In the genomic region with DNA sequence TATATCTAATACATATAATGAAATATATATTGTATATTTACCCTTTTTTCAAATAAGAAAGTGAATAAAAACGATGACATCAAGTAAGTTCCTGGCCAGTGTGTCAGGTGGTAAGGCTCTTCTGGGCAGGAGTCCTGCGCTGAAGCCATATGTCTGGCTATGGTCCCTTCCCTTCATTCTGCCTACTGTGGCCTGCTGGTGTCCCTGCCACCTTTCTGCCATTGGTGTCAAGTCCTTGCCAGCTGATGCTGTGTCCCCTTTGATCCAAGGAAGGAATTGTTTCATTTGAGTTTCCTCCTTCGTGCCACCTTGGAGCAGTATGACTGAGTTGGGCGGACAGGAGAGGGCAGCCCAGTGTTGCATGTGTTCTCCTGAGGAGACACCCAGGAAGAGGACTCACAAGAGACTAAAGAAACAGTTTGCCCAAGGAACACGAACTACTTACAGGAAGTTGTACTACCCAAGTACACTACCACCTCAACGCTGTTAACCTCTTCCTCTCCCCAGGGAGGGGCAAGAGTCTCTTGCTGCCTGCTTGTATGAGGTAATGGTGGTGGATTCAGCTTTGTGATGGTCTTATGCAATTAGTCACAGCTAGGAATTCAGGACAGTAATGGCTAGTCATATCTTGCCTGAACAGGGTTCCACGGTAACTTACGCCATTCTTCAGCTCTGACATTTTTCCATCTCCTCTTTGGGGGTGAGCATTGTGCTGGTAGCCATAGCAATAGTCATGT, we compare ENCODE assay signal across 26 mouse cellular contexts. TPM values are rescaled to one million over a fixed set of nuclear protein-coding genes. Genes with fewer than 3 reads are reported as not detected.
DNase-seq lines count a peak whose midpoint lies in the region; ATAC-seq and TF ChIP-seq lines count a peak whose summit lies in the region.
"Had no signal": no experiment of that assay in that cellular context is flagged by ENCODE, and none has a peak within 500 bp of the region (broad histone marks: within the 10 kb centered on the region; RNA-seq: fewer than 3 reads in every experiment).

No protein-coding gene starts in this region.

- ATAC-seq in frontal cortex, adult (ENCODE audit: low TSS enrichment), result no peak
- ATAC-seq: CD4-positive, CD25-positive, alpha-beta regulatory T cell, adult 4 months; forebrain, embryonic 14.5 days; midbrain, embryonic 15.5 days; Patski had no signal

- peaks cover 4 to 8% of the 10 kb centered on the region in 2 experiments; a peak in 3 of 4 replicates for H3K4me1 ChIP-seq in CH12.LX (ENCODE audit: control insufficient read depth in 1 of 2, insufficient read depth in 2 of 2)
- peaks cover 9% of the 10 kb centered on the region for H3K4me1 ChIP-seq in cortical plate, adult 2 months (ENCODE audit: control insufficient read depth, insufficient read depth, low read length)
- H3K4me1 ChIP-seq: hindbrain, embryonic 12.5 days; liver, embryonic 13.5 days; midbrain, embryonic 15.5 days; neural tube, embryonic 13.5 days had no signal

- peaks cover 39 to 56% of the 10 kb centered on the region in 2 experiments for H3K36me3 ChIP-seq in CH12.LX (replicated peaks in 1 of 2; ENCODE audit: control insufficient read depth in 1 of 2, insufficient read depth in 1 of 2, low read length in 1 of 2)

- TF ChIP-seq RAD21 in CH12.LX (IDR thresholded peaks at IDR 0.05; ENCODE audit: low read depth, low read length), result no peak

- TF ChIP-seq POLR2A in CH12.LX (IDR thresholded peaks at IDR 0.05; ENCODE audit: low read depth, low read length), result no peak
- no peak for TF ChIP-seq POLR2A in cortical plate, adult 2 months (IDR thresholded peaks at IDR 0.05; ENCODE audit: extremely low read depth, insufficient read depth, low read length)

- in situ Hi-C loops in CH12.LX (cut with MboI; ENCODE audit: low pct_ligation_motif_present, low pct_unique_long_range_greater_than_20kb, low sequenced_read_pairs), result no loop called here

- no peak for TF ChIP-seq CTCF in CH12.LX (conservative IDR thresholded peaks at IDR 0.05 in 1 of 2, IDR thresholded peaks at IDR 0.05 in 1 of 2; ENCODE audit: low read depth in 2 of 2, low read length in 2 of 2)
- no peak for TF ChIP-seq CTCF in cortical plate, adult 2 months (IDR thresholded peaks at IDR 0.05; ENCODE audit: extremely low read depth, insufficient read depth, low read length)

- H3K9me3 ChIP-seq in CH12.LX (replicated peaks; ENCODE audit: low read length), result no peaks in the 10 kb centered on the region
- H3K9me3 ChIP-seq: hindbrain, embryonic 12.5 days; kidney, embryonic 15.5 days; limb, embryonic 13.5 days; liver, embryonic 13.5 days; midbrain, embryonic 15.5 days; neural tube, embryonic 13.5 days had no signal

- H3K27me3 ChIP-seq in CH12.LX (replicated peaks), result no peaks in the 10 kb centered on the region
- H3K27me3 ChIP-seq: hindbrain, embryonic 12.5 days; kidney, embryonic 15.5 days; limb, embryonic 13.5 days; liver, embryonic 13.5 days; midbrain, embryonic 15.5 days; neural tube, embryonic 13.5 days; Patski had no signal

- H3K9ac ChIP-seq in CH12.LX (ENCODE audit: insufficient read depth, low read depth), result no peak overlapping the region
- H3K9ac ChIP-seq: hindbrain, embryonic 12.5 days; kidney, embryonic 15.5 days; limb, embryonic 13.5 days; liver, embryonic 13.5 days; lung, embryonic 14.5 days; midbrain, embryonic 15.5 days; neural tube, embryonic 13.5 days had no signal

- DNase-seq in cerebellum, adult 11 months, result peak; percentile 31
- no peak for DNase-seq in cerebellum, adult 8-10 months
- DNase-seq in CH12.LX (ENCODE audit: extremely low read depth), result peak; percentile 55
- DNase-seq in cerebellum, adult 9-11 months, result peak; percentile 69
- DNase-seq in gastrocnemius, adult 18-20 months (ENCODE audit: low spot score), result no peak
- no peak for DNase-seq in thymus, postnatal 14 days
- DNase-seq: gastrocnemius, postnatal 14 days; heart, adult 2 months; kidney, adult 11 months; liver, embryonic 13.5 days; lung, embryonic 14.5 days; lung, postnatal 36 days; retina, postnatal 1 day; right cerebral cortex, postnatal 25 days; spleen, adult 18-20 months had no signal

- no peak overlapping the region for H3K27ac ChIP-seq in CH12.LX (ENCODE audit: insufficient read depth, low read depth)
- peak overlapping the region; percentile 23; the same call in 1 of the 2 replicates for H3K27ac ChIP-seq in cortical plate, adult 2 months (ENCODE audit: insufficient read depth, low read length)
- H3K27ac ChIP-seq: heart, adult 2 months; hindbrain, embryonic 12.5 days; kidney, embryonic 15.5 days; liver, embryonic 13.5 days; midbrain, embryonic 15.5 days; neural tube, embryonic 13.5 days had no signal

- no peak for TF ChIP-seq EP300 in CH12.LX (IDR thresholded peaks at IDR 0.05; ENCODE audit: low read length)

- H3K79me2 ChIP-seq in CH12.LX (replicated peaks; ENCODE audit: control insufficient read depth, extremely low read depth, insufficient read depth, poor library complexity, severe bottlenecking), result no peaks in the 10 kb centered on the region

- no peak overlapping the region for H3K4me2 ChIP-seq in CH12.LX (ENCODE audit: insufficient read depth, low read depth, poor library complexity, severe bottlenecking)
- H3K4me2 ChIP-seq: hindbrain, embryonic 12.5 days; kidney, embryonic 15.5 days; limb, embryonic 13.5 days; liver, embryonic 13.5 days; lung, embryonic 14.5 days; midbrain, embryonic 15.5 days; neural tube, embryonic 13.5 days had no signal

- dilution Hi-C loops in CH12.LX (cut with MboI; ENCODE audit: extremely low pct_ligation_motif_present, extremely low pct_unique_long_range_greater_than_20kb, low sequenced_read_pairs), result no loop called here

- H3K4me3 ChIP-seq in CH12.LX (replicated peaks in 1 of 3; ENCODE audit: low read depth in 2 of 3, low read length in 2 of 3, poor library complexity in 1 of 3), result no peak overlapping the region
- no peak overlapping the region for H3K4me3 ChIP-seq in cortical plate, adult 2 months (ENCODE audit: insufficient read depth, low read length)
- H3K4me3 ChIP-seq: heart, adult 2 months; hindbrain, embryonic 12.5 days; kidney, embryonic 15.5 days; limb, embryonic 13.5 days; liver, embryonic 13.5 days; midbrain, embryonic 15.5 days; myocyte; neural tube, embryonic 13.5 days had no signal

TF ChIP-seq in CH12.LX, 34 proteins besides CTCF, POLR2A, EP300 and RAD21:
- no peak for TF ChIP-seq POLR2AphosphoS2 (IDR thresholded peaks at IDR 0.05; ENCODE audit: low read depth, low read length)
- TF ChIP-seq IRF4 (IDR thresholded peaks at IDR 0.05; ENCODE audit: low read depth, low read length), result no peak
- no peak for TF ChIP-seq CHD2 (IDR thresholded peaks at IDR 0.05; ENCODE audit: low read length)
- no peak for TF ChIP-seq TCF12 (IDR thresholded peaks at IDR 0.05; ENCODE audit: low read depth, low read length)
- TF ChIP-seq MAZ (IDR thresholded peaks at IDR 0.05; ENCODE audit: low read depth, low read length), result no peak
- TF ChIP-seq JUND (conservative IDR thresholded peaks at IDR 0.05; ENCODE audit: low read depth, low read length), result no peak
- TF ChIP-seq USF1 (IDR thresholded peaks at IDR 0.05; ENCODE audit: low read depth, low read length), result no peak
- TF ChIP-seq E2F4 (IDR thresholded peaks at IDR 0.05; ENCODE audit: insufficient replicate concordance, low read depth, low read length), result no peak
- no peak for TF ChIP-seq KAT2A (IDR thresholded peaks at IDR 0.05; ENCODE audit: insufficient replicate concordance, low read length)
- no peak for TF ChIP-seq SMC3 (IDR thresholded peaks at IDR 0.05; ENCODE audit: low read depth, low read length)
- no peak for TF ChIP-seq ETS1 (conservative IDR thresholded peaks at IDR 0.05; ENCODE audit: low read depth, low read length)

RNA-seq across cellular contexts. Expression of a gene that starts 15.1 kb away (rescaled TPM):
- 6.5 and 9.1 TPM in 2 replicates for total RNA-seq in CH12.LX (2012; rRNA removed)
- 2.1 and 3.0 TPM in 2 replicates for total RNA-seq in CH12.LX (2014; rRNA removed)
- 6.3 and 7.5 TPM in 2 replicates for polyA plus RNA-seq in CH12.LX (2012; ENCODE audit: insufficient read length, low read depth)
- polyA plus RNA-seq in cortical plate, adult 2 months (2012; rRNA removed), result 83.2 and 86.6 TPM in 2 replicates
- total RNA-seq in gastrocnemius, adult 18-20 months (2021), result under 1 TPM in 1 of 2 experiments, not detected in 1; 0.21 TPM
- polyA plus RNA-seq: CD4-positive, CD25-positive, alpha-beta regulatory T cell, adult 4 months had no signal

RNA-seq across cellular contexts. Expression of a gene that starts 22.3 kb away (rescaled TPM):
- total RNA-seq in CH12.LX (2012; rRNA removed) (8.8 and 10.0 TPM in 2 replicates), CH12.LX (2014; rRNA removed) (2.6 and 3.3 TPM in 2 replicates)
- 10.2 and 12.5 TPM in 2 replicates for polyA plus RNA-seq in CH12.LX (2012; ENCODE audit: insufficient read length, low read depth)
- 91.6 and 98.8 TPM in 2 replicates for polyA plus RNA-seq in cortical plate, adult 2 months (2012; rRNA removed)
- total RNA-seq in gastrocnemius, adult 18-20 months (2021), result 1 to 10 TPM; 3.6 to 6.5 TPM

RNA-seq across cellular contexts. Expression of a gene that starts 55.9 kb away (rescaled TPM):
- total RNA-seq in CH12.LX (2012; rRNA removed), result 16.8 and 17.0 TPM in 2 replicates
- 11.6 and 15.0 TPM in 2 replicates for total RNA-seq in CH12.LX (2014; rRNA removed)
- polyA plus RNA-seq in CH12.LX (2012; ENCODE audit: insufficient read length, low read depth), result 16.0 and 20.6 TPM in 2 replicates
- 32.3 and 34.4 TPM in 2 replicates for polyA plus RNA-seq in cortical plate, adult 2 months (2012; rRNA removed)
- total RNA-seq in gastrocnemius, adult 18-20 months (2021), result 10 to 100 TPM; 29.2 to 36.9 TPM

RNA-seq across cellular contexts. Expression of a gene that starts 56.2 kb away (rescaled TPM):
- 43.8 and 44.2 TPM in 2 replicates for total RNA-seq in CH12.LX (2012; rRNA removed)
- total RNA-seq in CH12.LX (2014; rRNA removed), result 31.2 and 38.6 TPM in 2 replicates
- polyA plus RNA-seq in CH12.LX (2012; ENCODE audit: insufficient read length, low read depth), result 51.5 and 57.8 TPM in 2 replicates
- polyA plus RNA-seq in cortical plate, adult 2 months (2012; rRNA removed), result 162 and 169 TPM in 2 replicates
- 10 to 100 TPM; 41.3 to 48.7 TPM for total RNA-seq in gastrocnemius, adult 18-20 months (2021)

RNA-seq across cellular contexts. Expression of a gene that starts 56.3 kb away (rescaled TPM):
- total RNA-seq in CH12.LX (2012; rRNA removed) (399 and 425 TPM in 2 replicates), CH12.LX (2014; rRNA removed) (418 and 428 TPM in 2 replicates)
- polyA plus RNA-seq in CH12.LX (2012; ENCODE audit: insufficient read length, low read depth), result 1,159 and 1,267 TPM in 2 replicates
- 345 and 350 TPM in 2 replicates for polyA plus RNA-seq in cortical plate, adult 2 months (2012; rRNA removed)
- total RNA-seq in gastrocnemius, adult 18-20 months (2021), result 10 to 100 TPM; 68.9 to 74.1 TPM

Comparison
In these comparisons a context has a peak if more than half of its experiments do, and no peak if none do; other contexts are left out.
1. DNase-seq: peak in cerebellum, adult 11 months (single experiment), CH12.LX (single experiment) and cerebellum, adult 9-11 months (single experiment); none in cerebellum, adult 8-10 months (single experiment), gastrocnemius, adult 18-20 months (single experiment) and thymus, postnatal 14 days (single experiment).